Mouse (Mus musculus) right cerebral cortex, postnatal 10 days (tissue): ENCODE data around the gene Sh3tc1.

Experiments used
- DNase-seq, 2 experiments: peaks; one replicate each; pipeline ENCODE4 v3.0.0; 2021; ENCODE audit warnings: low spot score in 2 of 2

Sh3tc1 gene

DNA sequence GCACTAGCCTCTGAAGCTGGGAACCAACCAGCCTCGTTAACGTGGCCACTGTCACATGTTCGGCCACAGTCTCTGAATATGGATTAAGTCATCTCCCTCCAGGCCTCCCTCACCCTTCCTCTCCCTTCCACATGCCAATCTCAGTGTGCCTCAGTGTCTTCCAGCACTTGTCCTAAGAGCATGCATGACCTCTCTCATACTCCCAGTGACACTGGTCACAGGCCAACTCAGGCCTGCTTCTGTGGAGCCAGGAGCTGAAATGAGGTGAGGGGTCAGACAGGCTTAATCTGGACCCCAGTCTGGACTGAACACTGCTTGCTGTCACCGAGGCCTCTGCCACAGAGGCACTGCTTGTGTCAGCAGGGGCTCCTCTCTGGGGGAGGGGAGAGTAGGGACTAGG is 53.5 kb downstream of the Sh3tc1 start:
- no peak for DNase-seq

DNA sequence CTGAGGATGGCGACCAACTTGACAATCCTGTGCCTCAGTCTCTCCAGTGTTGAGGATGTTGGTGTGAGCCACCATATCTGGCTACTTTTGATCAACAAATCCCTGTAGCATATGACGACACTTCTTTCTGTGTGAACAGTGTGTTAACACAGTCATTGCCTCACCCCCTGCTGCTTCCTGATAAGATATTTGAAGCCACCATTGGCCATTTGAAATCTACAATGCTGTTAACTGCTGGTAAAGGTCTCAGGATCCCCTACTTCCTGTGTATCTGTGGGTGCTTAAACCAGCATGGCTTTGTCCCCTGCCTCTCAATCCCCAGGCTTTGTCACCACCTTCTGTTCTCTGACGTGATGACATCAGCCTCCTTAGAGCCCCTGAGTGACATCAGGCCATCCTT is 54.7 kb downstream of the Sh3tc1 start:
- DNase-seq, result no peak

DNA sequence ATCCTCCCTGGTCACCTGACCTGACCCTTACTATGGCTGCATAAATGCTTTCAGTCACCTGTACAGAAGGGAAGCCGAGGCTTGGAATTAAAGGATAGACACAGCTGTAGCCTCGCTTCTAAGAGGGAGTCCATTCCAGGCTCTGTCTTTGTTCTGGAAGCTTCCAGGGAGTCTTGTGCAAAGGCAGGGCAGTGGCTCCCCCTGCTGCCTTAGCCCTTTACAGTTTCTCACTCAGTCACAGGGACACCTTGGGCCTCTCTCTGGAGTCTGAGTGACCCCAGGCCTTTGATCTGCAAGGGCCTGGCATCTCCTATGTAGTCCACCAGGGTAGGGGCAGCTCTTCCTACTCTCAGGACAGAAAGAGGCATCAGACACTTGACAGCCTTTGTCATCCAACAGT is 58.8 kb downstream of the Sh3tc1 start:
- DNase-seq, result peak; percentile 51 to 64

DNA sequence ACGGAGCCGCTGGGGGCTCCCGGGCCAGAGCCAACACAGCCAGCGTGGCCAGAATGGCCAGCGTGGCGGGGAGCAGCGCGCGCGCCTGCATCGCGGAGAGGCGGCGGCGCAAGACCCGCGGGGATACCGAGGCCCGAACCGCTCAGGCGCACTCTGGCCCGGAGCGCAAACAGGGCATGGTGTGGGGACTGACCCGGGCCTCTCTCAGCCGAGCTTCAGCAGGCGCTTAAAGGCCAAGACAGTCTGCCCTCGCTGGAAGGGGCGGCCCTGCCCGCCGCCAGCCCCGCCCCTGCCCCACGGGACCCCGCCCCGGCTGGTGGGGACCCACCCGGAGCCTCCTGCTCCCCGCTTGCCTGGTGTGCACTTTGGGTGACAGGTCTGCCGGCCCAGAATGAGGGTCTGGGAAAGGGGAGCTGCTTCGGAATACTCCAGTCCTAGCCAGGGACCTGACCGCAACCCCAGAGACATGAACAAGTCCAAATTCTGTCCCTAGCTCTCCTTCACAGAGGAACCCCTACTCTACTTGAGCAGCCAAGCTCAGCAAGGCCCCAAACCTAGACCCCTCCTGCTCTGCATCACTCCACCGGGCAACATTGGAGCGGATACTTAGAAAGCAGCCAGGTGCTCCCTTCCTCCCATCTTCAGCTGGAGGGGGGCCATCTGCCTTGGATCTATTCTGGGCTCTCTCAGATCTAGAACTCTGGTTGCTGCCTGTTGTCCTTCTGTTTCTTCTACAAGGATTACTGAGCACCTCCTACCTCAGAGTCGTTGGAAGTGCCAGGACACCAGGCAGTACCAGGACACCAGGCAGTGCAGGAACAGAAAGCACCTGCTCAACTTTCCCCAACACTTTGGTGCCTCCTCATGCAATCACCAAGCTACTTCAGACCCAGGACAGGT is 60.3 kb downstream of the Sh3tc1 start, which contains the start of gene Htra3:
Htra3 (minus strand) TSS at position 527 of the 900 bp plus-strand sequence.
- peak; percentile 57 to 68 for DNase-seq

DNA sequence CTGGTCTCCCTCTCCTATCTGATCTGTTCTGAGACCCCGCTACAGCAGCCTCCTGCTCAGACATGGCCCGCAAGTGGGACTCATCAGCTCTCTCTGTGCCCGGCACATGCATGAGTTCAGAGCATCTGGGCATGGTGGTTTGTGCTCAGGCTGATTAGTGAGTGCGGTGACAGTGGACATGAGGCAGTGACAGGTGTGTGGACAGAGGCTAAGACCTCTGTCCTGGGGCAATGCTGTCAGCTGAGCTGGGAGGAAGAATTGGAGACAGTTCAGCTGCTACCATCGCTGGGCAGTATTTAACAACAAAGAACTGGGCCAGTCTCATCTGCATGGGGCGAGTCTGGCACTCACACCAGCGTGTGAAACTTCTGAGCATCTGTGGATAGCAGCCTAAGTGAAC is 62.8 kb downstream of the Sh3tc1 start:
- DNase-seq, result no peak

DNA sequence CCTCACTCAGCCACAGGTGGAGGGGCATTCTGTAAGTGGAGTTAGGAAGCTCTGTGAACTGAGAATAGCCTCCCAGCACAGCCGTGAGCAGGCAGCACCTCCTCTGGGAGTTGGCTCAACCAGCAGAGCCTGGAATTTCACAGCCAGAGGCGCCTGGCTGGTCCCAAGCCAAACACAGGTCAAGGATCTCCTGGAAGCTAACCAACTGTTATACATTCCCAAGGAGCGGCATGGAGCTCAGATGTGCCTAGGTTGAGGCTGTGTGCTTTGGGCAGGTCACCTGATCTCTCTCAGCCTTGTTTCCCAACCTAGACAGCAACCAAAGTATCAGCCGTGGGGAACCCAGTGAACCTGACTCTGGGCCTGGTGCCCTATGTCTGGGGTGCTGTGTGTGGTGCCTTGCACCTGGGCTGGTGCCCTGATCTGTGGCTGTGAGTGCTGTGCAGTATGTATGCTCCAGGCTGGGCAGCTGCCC is 65.7 kb downstream of the Sh3tc1 start:
- DNase-seq, result peak in 1 of 2 experiments; percentile 37

DNA sequence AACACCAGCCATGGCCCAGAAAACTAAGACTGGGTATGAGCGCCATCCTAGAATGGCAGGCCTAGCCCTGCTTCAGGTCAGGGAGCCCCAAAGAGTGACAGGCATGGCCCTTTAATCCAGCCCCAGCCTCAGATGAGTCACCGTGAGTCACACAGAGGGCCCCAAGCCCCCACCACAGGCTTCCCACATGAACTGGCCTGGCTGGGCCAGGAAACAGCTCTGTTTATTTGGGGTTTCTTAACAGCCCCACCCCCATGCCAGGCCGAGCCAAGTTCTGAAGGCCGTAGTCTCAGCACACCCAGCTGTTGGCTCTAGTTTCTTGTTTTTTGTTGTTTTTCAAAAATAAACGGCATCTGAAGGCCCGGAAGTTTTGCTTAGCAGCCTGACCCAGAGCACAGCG is 66.7 kb downstream of the Sh3tc1 start:
- DNase-seq, result peak; percentile 71 to 81

DNA sequence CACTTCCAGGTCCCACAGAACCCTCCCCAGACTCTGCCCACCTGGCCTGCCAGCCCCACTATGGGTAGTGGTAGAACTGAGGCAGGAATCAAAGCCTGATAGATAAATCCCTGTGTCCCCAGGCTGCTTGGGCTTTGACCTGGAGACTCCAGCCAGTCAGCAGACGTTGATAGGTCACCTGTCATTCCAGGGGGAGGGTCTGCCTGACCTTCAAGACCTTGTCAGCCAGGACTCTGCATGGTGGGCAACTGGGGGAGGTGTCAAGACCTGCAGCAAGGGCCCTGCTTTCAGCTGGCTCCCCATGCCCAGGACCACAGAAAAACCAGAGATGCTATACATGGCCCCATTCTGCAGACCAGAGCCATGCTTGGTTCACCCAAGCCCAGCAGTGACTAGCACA is 67.2 kb downstream of the Sh3tc1 start:
- DNase-seq, result no peak

DNA sequence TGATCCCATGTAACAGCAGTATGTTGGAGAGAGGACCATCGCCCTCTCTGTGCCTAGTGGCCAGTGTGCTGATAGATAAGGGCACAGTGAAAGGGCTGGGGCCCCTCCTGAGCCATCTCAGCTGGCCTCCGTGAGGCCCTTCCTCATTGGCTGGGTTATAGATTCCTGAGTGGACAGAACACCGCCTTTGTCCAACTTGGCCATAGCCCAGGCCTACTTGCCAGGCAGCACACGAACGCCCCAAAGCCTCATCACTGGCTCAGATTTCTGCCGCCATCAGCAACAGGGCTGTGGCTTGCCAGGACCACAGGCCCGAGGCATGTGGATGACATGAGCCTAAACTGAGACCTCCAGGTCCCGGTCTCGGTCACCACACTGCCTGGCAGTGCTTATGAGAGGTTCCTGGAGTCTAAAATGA is 68.3 kb downstream of the Sh3tc1 start:
- DNase-seq, result peak; percentile 83 to 88

DNA sequence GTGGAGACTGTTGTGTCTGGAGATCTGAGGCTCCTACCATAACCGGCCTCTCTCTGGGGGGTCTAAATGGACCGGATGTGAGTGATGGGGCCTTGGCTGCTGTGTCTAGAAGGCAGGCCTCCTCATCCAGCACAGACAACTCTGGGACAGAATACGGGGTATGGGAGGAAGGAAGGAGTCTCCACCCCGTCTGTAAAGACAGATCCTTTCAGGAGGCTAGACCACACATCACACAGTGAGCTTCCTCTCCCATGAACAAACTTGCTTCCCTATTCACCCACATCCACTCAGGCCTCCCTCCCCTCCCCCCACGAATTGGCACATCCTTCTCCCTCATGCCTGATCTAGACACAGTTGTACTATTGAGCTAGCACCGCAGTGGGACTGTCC is 69.4 kb downstream of the Sh3tc1 start:
- peak; percentile 64 to 72 for DNase-seq

DNA sequence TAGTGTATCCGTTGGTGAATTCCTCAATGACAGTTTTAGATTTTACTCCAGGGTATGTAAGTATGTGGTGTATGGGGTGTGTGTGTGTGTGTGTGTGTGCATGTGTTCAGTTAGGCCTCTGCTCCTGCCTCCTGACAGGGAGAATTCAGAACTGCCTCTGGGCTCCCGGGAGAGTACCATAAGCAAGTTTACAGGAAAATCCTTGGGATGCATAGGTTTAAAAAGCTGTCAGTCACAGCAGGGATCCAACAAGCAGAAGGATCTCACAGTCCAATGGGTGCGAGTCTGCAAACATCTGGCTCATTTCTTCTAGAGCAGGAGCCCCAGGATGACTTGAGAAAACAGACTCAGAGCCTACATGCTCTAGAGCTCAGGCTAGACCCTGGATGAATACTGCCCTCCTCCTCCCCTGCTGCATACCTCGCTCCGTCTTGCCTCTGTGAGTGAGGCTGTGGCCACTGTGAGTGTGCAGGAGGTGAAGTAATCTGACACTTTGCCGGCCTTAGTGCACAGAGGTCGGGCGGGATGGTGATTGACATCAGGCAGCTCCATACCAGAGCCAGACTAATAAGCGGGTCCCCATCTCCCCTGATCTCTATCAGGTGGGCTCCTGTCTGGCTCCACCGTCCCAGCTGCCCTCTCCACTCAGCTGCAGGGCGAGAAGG is 69.9 kb downstream of the Sh3tc1 start:
- no peak for DNase-seq

DNA sequence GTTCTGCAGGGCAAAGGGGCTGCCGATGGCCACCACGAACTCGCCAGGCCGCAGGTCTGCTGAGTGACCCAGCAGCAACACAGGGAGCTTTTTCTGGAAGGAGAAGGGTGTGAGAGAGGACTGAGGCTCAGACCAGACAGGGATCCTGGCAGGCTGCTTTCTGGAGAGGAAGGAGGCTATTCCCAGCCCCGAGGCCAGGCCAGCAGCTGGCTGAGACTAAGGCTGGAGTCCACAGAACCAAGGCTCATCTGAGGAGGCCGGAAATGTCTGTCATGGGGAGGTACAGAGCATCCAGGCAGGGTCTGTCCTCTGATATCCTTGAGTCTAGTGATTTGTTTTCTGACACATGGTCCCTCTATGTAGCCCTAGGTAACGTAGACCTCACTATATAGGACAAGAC is 73.6 kb downstream of the Sh3tc1 start:
- no peak for DNase-seq

DNA sequence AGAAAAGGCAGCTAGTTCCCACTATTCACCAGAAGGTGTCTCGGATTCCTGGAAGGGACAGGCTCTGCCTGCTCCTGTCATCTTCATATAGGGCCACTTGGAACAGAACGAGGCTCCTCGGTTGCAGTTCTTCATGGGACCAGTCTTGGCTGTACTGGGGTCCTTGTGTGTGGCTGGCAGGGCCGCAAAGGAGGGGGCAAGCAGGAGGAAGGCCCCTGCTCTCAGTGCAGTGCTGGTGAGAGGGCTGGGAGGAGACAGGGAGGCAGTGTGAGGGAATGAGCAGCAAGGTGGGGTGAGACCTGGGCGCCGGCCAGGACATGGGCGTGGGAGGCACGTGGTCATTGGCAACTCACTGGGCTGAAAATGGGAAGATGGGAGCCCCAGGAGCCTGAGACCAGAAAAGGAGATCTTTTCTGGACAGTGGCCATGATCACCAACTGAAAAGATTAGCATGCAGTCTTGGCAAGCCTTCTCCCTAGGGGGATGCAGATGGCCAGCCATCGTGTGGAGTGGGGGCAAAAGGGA is 77.7 kb downstream of the Sh3tc1 start:
- no peak for DNase-seq

DNA sequence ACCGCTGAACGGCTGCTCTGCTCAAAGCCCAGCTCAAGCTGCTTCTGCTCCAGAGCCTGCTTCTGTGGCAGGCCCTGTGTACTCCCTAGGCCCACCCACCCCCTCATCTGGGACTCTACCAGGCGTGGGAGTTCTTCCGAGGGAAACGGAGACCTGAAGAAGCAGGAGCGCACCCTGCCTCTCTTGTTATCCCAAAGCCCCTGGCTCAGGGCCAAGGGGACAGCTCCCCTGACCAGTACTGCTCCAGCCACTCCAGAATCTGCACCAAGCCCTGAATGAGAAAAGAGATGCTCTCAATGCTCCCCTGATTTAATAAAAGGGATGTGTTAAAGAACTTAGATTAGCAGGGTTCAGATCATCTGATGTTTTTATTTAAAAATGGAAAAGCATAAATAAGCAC is 78.6 kb downstream of the Sh3tc1 start:
- no peak for DNase-seq

DNA sequence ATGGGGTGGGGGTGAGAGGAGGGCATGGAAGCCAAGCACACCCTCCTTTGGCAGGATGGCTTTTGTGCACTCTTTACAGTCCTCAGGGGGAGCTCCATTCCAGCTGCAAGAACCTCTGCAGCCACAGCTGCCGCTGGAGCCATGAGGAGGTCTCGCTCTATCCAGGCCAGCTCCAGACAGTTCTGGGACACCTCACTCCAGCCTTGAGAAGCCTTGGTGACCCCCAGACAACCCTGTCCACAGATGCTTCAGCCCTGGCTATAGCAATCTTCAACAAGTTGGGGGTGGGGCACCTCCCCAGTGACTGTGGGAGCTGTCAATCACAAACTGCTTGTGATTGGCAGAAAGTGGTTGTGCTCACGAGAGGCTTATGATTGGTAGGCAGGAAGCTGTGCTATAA is 80.3 kb downstream of the Sh3tc1 start:
- no peak for DNase-seq

DNA sequence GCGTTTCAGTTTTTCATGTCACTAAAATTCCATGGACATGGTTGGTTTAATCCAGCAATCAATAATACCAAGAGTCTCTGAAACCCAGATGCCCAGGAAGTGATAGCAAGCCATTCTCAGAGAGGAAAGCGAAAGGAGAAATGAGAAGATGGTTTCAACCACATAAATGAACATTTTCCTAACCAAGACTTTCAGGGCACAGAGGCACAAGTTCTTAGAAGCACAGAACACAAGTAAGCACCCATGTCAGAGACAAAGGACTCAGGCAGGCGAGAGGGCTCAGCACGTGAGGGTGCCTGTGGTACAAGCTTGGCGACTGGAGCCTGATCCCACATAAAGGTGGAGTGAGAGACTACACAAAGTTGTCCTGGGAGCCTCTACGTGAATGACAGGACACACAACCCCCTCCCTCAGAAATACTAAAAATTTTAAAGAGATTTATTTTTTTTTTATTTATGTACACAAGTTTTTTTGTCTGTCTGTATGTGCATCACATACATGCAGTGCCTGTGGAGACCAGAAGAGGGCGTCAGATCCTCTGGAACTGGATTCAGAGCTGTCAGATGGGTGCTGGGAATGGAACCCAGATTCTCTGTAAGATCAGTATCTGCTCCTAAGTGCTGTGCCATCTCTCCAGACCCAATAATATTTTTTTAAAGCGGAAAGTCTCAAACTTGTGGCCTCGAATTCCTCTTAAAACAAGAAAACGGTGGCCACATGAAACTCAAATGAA is 83.9 kb downstream of the Sh3tc1 start:
- DNase-seq, result no peak

DNA sequence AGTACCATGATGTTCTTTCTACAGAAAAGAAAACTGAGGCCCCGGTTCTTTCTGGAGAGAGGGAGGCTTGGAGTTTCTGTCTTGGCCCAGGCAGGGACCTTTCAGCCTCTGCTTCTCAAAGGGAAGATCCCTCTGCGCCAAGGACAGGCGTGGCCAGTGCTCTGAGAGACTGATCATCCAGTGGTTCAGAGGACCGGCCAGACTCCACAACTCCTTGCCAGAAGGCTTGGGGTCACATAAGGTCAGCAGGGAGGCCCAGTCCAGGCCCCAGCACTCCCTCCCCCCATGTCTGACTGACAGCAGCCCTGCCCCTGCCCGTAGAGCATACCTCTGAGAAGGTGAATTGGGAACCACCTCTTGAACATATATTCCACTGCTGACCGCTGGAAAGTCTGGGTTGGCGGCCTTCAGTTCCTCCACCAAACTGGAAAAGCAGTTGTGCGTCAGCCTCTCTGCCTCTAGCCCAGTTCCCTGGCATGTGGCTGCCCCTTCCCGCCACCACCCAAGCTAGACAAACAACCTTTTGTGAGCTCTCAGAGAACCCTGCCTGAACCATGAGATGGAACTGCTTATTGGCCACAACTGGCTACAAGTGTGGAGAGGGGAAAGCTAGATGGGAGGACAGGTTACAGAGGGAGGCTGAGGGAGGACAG is 85.9 kb downstream of the Sh3tc1 start:
- no peak for DNase-seq

DNA sequence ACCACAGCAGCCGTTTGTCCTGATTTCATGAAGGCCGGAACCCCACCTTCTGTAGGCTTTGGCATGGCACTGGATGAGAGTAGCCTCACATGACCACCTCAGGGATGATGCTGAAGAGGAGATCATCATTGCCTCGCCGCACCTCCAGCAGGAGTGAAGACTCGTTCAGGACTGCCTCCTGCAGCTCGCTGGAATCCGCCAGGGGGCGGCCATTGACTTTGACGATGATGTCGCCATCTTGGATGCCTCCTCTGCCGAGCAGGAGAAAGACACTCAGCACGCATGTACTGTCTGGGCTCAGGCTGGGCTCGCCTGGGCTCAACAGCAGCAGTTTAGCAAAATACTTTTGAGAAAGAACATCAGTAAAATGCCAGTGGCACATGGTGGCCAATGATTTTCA is 86.9 kb downstream of the Sh3tc1 start:
- DNase-seq, result no peak

DNA sequence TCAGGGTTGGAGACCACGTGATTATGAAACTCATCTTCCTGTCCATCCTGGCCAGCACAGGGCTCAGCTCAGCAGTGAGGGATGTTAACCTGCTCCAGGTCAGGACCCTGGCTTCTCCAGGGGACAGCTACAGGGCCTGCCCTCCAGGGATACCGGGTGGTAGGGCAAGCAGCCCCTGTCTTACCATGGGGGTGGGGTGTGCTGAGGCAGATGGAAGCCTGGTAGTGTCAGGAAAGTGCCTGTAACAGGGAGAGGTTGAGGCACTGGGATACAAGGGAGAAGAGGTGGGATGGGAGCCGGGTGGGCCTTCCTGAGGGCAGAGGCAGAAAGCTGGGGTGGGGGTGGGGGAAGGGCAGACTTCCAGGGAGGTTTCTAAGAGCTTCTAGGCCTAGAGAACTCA is 87.5 kb downstream of the Sh3tc1 start:
- no peak for DNase-seq

DNA sequence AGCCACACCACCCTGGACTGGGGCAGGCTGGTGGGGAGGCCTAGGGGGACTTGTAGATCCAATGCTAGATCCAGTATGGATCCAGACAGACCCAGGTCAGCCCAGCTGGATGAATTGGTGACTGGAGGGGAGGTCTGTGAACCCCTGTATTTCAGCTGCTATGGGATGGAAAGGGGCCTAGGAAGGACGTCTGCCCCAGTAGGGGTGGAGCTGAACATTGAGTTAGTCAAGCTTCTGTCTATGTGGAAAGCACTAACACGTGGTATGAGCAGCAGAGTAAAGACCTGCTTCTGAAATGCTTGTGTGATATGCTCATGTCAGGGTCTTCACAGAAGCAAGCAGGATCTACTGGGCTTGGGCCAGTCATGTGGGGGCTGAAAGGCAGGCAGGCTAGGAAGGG is 91.6 kb downstream of the Sh3tc1 start:
- DNase-seq, result no peak

DNA sequence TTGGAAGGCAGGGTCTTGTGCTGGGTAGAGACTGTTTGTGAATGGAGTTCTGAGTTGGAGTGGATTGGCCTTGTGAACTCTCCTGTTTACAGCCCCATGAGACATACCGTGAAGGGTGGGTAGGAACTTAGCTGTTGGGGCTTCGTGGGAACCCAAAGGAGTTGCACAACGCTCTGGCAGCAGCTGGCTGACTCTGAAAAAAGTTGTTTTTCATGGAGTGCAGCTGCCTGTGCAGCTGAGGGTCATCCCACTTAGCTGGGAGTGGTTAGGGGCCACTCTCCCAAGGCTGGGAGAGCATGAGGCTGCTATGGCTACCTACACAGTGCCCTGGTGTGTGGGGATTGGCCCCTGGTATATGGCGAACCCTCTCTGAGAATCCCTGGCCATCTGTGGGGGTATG is 92.2 kb downstream of the Sh3tc1 start:
- no peak for DNase-seq
